Mouse (Mus musculus) left cerebral cortex, postnatal 4 days (tissue): ENCODE results near the gene Srl. TPM values are rescaled to one million over a fixed set of nuclear protein-coding genes. Genes with fewer than 3 reads are reported as not detected.
A peak's percentile ranks its signal among the peaks of the same experiment; 100 is the strongest.

ENCODE experiments used
- DNase-seq: peaks from one replicate; pipeline ENCODE4 v3.0.0-alpha.2; 2022
- intact Hi-C: fragments of 180-260 bp; cut with DNase I; formaldehyde crosslinking; loops from one replicate; pipeline ENCODE4 v1.15.1; 2025
- total RNA-seq, 2 experiments: library from RNA; stranded (reverse); gene quantifications; 2 replicates each; pipeline ENCODE4 v1.2.3; 2021

Gene Srl
- total RNA-seq, 2 experiments from 2014 or later = 34.2 to 41.4 TPM

- DNase-seq = no peak
- intact Hi-C loops = no loop called here
Measured at GRCm38 (mm10) chr16:4521074-4521667, 20.4 kb downstream of the Srl start.

DNA sequence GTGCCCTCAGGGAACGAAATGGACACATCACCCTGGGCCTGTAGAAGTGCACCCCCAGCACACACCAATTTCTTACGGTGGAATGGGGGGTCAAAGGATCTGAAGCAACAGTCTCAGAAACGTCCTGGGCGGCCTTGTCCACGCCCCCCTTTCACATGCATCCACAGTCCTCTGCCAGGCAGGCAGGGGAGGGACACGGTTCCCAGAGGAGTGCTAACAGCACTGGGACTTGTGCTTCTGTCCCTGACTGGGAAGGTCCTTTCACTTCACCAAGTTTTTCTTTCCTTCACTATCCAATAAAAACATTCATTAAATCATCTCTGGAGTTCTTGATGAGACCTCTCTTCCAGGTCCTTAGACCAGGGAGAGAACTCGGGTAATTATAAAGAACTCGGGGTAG, 20.9 kb downstream of the Srl start:
- intact Hi-C loops = no loop called here
- no peak for DNase-seq

- no peak for DNase-seq
- intact Hi-C loops = no loop called here
Measured at GRCm38 (mm10) chr16:4519825-4520224, 21.8 kb downstream of the Srl start.

DNA sequence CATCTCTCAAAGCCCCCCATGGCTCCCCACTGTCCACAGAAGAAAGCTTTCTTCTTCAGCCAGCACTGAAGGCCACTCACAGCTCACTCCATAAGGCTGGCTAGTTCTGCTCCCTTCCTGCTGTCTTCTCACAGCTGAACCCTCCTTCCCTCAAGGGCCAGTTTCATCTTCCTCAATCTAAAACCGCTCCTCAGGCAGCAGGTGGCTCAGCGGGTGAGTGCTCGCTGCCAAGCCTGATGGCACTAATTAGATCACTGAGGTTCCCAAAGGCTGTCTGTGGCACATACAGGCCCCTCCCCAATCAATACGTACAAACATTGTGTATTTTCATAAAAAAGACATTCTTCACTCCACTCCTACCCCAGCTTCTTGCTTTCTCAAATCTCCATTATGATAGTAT, 22.5 kb downstream of the Srl start:
- DNase-seq = peak; percentile 68

DNA sequence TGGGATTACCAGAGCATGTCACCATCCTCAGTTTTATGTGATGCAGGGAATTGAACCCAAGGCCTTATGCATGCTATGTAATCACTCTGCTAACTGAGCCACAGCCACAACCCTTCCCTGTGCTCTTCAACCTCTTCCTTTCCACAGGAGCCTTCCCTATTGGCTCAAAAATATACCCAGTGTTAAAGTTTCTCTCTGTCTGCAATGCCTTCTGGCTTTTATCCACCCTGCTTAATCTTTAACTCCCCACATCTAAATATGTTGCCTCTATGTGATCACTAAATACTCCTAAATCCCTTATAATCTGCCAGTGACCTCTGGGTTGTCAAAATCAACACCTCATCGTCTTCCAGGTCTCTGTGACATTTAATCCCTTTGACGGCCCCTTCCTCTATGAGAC, 23.7 kb downstream of the Srl start:
- intact Hi-C loops = no loop called here
- no peak for DNase-seq

More for the DNA sequence above, 22.5 kb downstream of the Srl start:
- intact Hi-C loops = no loop called here

- DNase-seq = no peak
- intact Hi-C loops = no loop called here
Measured at GRCm38 (mm10) chr16:4514383-4514782, 27.2 kb downstream of the Srl start.

- intact Hi-C loops = no loop called here
- DNase-seq = peak; percentile 52
Measured at GRCm38 (mm10) chr16:4512661-4513438, 28.8 kb downstream of the Srl start.

- no peak for DNase-seq
- intact Hi-C loops = no loop called here
Measured at GRCm38 (mm10) chr16:4511371-4511770, 30.2 kb downstream of the Srl start.

DNA sequence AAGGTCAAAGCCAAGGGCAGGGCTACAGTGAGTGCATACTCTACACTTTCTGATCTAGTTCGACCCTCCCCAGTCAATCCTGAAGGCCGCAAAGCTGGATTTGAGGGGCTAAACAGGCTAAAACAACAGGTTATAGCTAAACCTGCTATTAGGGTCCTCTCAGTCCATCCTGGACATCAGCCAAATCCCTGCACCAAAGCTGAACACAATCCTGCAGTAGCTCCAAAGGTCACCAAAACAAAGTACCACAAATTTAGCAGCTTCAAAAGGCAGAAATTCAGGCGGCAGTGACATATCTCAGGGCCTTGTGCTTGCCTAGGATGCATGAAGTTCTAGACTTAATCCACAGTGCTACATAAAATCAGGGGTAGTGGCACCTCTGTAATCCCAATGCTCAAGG, 35.4 kb downstream of the Srl start:
- intact Hi-C loops = no loop called here
- no peak for DNase-seq

GRCm38 (mm10) chr16:4503495-4503894, 38.1 kb downstream of the Srl start:
- no peak for DNase-seq
- intact Hi-C loops = no loop called here

- no peak for DNase-seq
- intact Hi-C loops = no loop called here
Measured at GRCm38 (mm10) chr16:4502568-4502967, 39.0 kb downstream of the Srl start.

- intact Hi-C loops = no loop called here
- no peak for DNase-seq
Measured at GRCm38 (mm10) chr16:4501703-4502102, 39.9 kb downstream of the Srl start.

DNA sequence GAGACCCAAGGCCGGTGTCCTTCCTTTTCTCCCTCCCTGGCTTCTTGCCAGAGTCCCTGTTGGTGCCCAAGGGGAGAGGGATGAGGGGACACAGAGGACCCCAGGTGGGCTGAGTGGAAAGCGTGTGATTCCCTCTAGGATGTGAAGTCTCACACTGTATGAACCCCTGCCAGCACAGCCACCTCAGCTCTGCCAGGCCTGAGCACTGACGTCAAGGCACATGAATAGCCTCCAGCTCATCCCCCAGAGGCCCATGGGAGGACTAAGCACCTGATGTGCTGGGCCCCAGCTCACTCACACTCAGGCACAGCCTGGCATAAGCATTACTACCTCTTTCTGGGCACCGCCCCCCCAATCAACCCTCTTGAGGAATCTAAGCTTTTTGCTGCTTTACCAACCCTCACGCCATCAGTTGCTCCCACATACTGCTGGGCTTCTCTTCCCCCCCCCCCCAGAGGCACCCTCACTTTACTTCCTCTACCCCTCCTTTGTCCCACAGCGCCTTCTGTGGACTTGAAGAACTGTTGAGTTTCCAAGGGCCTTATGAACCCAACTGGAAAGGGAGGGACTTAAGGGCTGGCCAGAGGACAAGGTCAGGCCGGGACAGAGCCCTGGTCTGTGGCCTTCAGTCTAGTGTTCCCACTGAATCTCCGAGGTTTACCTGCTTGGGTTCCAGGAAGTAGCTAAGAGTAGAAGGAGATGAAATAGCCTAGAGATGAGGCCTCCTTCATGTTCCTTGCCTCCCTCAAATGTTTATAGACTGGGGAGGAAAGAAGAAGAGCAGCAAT, 40.8 kb downstream of the Srl start:
- no peak for DNase-seq
- intact Hi-C loops = no loop called here

- no peak for DNase-seq
- intact Hi-C loops = no loop called here
Measured at GRCm38 (mm10) chr16:4497762-4498607, 43.6 kb downstream of the Srl start.

DNA sequence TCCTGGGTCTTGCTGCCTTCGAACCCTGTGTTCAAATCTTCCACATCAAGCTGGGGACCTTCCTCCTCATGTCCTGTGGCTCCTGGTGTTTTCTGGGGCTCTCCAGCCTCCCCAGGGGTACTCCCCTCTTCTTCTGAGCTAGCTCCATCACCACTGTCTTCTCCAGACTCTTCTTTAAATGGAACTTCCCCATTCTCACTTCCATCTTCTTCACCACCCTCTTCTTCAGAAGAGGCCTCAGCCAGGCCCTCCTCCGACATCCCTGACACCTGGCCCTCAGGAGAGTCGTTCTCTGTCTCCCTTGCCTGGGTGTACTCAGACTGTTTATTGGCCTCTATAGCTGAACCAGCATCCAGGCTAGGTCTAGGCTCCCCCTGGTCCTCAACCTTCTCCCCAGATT, 45.1 kb downstream of the Srl start:
- DNase-seq = no peak
- intact Hi-C loops = no loop called here

- intact Hi-C loops = no loop called here
- DNase-seq = peak; percentile 22
Measured at GRCm38 (mm10) chr16:4495861-4496260, 45.8 kb downstream of the Srl start.

GRCm38 (mm10) chr16:4492777-4493563, 48.6 kb downstream of the Srl start:
- no peak for DNase-seq
- intact Hi-C loops = loop anchor here (5.0 kb wide), 1 partner anchor 49 kb away; the partner anchor contains the start of gene Srl

DNA sequence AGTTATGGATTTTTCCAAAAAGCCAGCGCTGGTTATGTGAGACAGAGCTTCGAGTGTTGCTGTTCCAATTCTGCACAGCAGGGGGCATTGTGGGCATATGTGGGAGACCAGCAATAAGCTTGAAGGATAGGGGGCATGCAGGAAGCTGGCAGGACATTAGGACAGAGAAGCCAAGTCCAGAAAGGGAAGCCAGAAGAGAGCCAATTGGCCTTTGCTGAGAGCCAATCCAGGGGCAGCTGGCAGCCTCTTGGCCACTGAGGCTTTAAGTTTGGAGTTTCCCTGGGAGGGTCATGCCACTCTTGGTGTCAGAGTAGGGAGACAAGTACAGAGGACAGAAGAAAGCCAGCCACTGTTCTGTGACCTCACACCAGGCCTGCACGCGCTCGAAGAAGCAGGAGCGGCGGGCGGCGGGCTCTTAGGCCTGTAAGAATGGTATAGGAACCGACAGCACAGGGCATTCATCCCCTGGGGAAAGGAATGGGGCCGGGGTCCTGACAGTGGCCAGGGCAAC, 52.4 kb downstream of the Srl start:
- peak; percentile 97 for DNase-seq
- intact Hi-C loops = loop anchor here (1.0 kb wide), 1 partner anchor 178 kb away; no protein-coding TSS in a partner anchor

DNA sequence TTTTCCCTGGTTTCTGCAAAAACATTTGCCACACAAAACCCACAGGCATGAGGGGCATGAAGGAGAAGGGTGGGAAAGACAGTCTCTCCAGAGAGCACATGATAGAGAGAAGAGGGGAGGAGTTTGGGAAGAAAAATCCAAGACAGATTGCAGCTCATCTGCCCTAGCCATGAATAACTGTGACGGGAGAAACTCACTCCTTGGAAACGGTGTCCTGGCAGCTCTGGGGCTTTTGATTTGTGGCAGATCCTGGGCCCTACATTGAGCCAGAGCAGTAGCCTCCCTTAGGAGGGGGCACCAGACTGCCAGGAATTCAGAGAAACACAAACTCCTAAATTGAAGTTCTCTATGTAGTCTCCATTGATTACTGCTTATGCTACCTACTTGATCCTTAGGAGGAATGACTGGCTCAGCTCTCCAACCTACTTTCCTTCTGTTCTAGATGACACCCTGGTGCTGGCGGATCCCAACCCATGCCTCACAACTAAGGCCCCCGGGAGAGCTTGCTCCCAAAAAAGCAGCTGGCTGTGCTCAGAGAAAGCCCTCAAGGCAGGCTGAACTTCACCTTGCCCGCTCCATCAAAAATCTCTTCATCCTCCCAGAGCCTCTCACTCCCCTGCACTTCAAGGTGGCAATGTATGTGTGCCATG, 60.9 kb downstream of the Srl start:
- intact Hi-C loops = no loop called here
- DNase-seq = no peak
